Mouse (Mus musculus): ENCODE results near the gene Anxa5.

- no peak for TF ChIP-seq HCFC1 (IDR thresholded peaks at IDR 0.05; ENCODE audit: borderline replicate concordance, insufficient read depth, low read length)
- no peak for TF ChIP-seq ZNF384 (IDR thresholded peaks at IDR 0.05; ENCODE audit: low read depth, low read length)
- no peak for TF ChIP-seq ZC3H11A (IDR thresholded peaks at IDR 0.05; ENCODE audit: borderline replicate concordance, low read depth, low read length)
- no peak for TF ChIP-seq MAFK (IDR thresholded peaks at IDR 0.05; ENCODE audit: insufficient read depth, low read depth, low read length)
- no peak for TF ChIP-seq CHD2 (IDR thresholded peaks at IDR 0.05; ENCODE audit: low read depth, low read length)
Observed at GRCm38 (mm10) chr3:36482940-36483339, 7.2 kb upstream of the Anxa5 start.

Measured in ES-E14 (cell line).